Mouse (Mus musculus): Measurements from ENCODE around the gene Stk35. TPM values are rescaled to one million over a fixed set of nuclear protein-coding genes. Genes with fewer than 3 reads are reported as not detected.

Gene Stk35
- polyA plus RNA-seq, 1 experiment, result 12.9 TPM

DNA sequence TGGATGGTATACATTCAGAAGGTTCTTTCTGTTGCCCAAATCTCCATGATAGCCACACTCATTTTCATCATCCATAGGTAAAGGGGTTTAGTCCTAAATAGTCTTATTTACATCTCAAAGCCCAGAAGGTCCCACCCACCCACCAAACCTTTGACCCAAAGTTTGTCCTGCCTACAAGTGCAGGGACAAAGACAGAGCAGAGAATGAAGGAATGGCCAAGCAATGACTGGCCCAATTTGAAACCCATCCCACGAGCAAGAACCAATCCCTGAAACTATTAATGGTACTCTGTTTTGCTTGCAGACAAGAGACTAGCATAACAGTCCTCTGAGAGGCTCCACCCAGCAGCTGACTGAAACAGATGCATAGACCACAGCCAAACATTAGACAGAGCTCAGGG is 81.6 kb downstream of the Stk35 start:
- Histone ChIP-seq H3K27me3 (ENCODE audit: control insufficient read depth, insufficient read depth, insufficient read length) (no peaks in the 10 kb centered on the region), H3ac (ENCODE audit: control insufficient read depth, insufficient read length, low read depth) (no peak overlapping the region), H3K4me3 (ENCODE audit: insufficient read depth, poor library complexity, severe bottlenecking) (no peak overlapping the region), H3K36me3 (ENCODE audit: control insufficient read depth, insufficient read depth) (no peaks in the 10 kb centered on the region), H3K79me2 (ENCODE audit: control insufficient read depth, insufficient read depth) (no peaks in the 10 kb centered on the region), H3K79me3 (ENCODE audit: low read depth) (no peaks in the 10 kb centered on the region)
- TF ChIP-seq USF1 (IDR thresholded peaks at IDR 0.05; ENCODE audit: low read depth), result no peak
- no peak for TF ChIP-seq FOSL1 (IDR thresholded peaks at IDR 0.05; ENCODE audit: insufficient read depth, low read length, poor library complexity, severe bottlenecking)
- TF ChIP-seq CEBPB (IDR thresholded peaks at IDR 0.05; ENCODE audit: low read depth), result no peak
- TF ChIP-seq MAX (IDR thresholded peaks at IDR 0.05), result no peak
- TF ChIP-seq MYOG (IDR thresholded peaks at IDR 0.05; ENCODE audit: control insufficient read depth, extremely low read depth, insufficient read length), result no peak
- no peak for TF ChIP-seq MYOD1 (IDR thresholded peaks at IDR 0.05; ENCODE audit: control insufficient read depth, insufficient read length, low read depth)
- TF ChIP-seq CTCF (IDR thresholded peaks at IDR 0.05; ENCODE audit: control insufficient read depth, insufficient read depth, insufficient read length), result no peak

Other genes starting within 250 kb of the Stk35 start
- gene Sirpa, start 207.7 kb upstream of the Stk35 start, polyA plus RNA-seq (2012; fragmentation: generic; extraction: Trizol), result 0.12 TPM
- gene Pdyn, start 100.7 kb upstream of the Stk35 start, polyA plus RNA-seq (2012; fragmentation: generic; extraction: Trizol), result not detected
- not detected for gene Tgm3, start 211.8 kb downstream of the Stk35 start, polyA plus RNA-seq (2012; fragmentation: generic; extraction: Trizol)